Mouse (Mus musculus) heart, embryonic 12.5 days (tissue): ENCODE results near the gene Eif2b3. TPM values are rescaled to one million over a fixed set of nuclear protein-coding genes. Genes with fewer than 3 reads are reported as not detected.

Experiments used
- ATAC-seq: fragments of 200-750 bp; cut with Nextera tagmentation; 2 replicates; pipeline ENCODE4 v1.8.0; 2017; ENCODE audit warnings: moderate TSS enrichment, moderate library complexity; ENCODE audit not compliant: insufficient number of reproducible peaks, low FRiP score
- H3K27ac ChIP-seq: fragments of 300-500 bp; sonication (generic); 2 replicates; pipeline ENCODE4 v1.5.1; 2016; ENCODE audit warnings: mild to moderate bottlenecking, moderate library complexity; ENCODE audit not compliant: poor library complexity, severe bottlenecking
- H3K27me3 ChIP-seq: fragments of 300-500 bp; sonication (generic); replicated peaks from 2 replicates; pipeline ENCODE4 v1.6.1; 2016; ENCODE audit warnings: mild to moderate bottlenecking, moderate library complexity
- H3K36me3 ChIP-seq: fragments of 300-500 bp; sonication (generic); 2 replicates; pipeline ENCODE4 v1.6.1; 2016; ENCODE audit warnings: mild to moderate bottlenecking, moderate library complexity
- H3K4me1 ChIP-seq: fragments of 300-500 bp; sonication (generic); replicated peaks from 2 replicates; pipeline ENCODE4 v1.6.1; 2016; ENCODE audit warnings: mild to moderate bottlenecking
- H3K4me2 ChIP-seq: fragments of 300-500 bp; sonication (generic); 2 replicates; pipeline ENCODE4 v1.6.1; 2016; ENCODE audit warnings: mild to moderate bottlenecking, moderate library complexity
- H3K4me3 ChIP-seq: fragments of 300-500 bp; sonication (generic); 2 replicates; pipeline ENCODE4 v1.5.1; 2016; ENCODE audit warnings: mild to moderate bottlenecking
- H3K9ac ChIP-seq: fragments of 300-500 bp; sonication (generic); 2 replicates; pipeline ENCODE4 v1.6.1; 2016; ENCODE audit warnings: mild to moderate bottlenecking, moderate library complexity
- H3K9me3 ChIP-seq: fragments of 300-500 bp; sonication (generic); replicated peaks from 2 replicates; pipeline ENCODE4 v1.6.1; 2016; ENCODE audit warnings: mild to moderate bottlenecking, moderate library complexity
- WGBS: fragments of 180-500 bp; shearing (Covaris S2); methylation state at CpG from one replicate; pipeline ENCODE4 v1.1.7; 2016; 5-methylcytosine and 5-hydroxymethylcytosine counted together
- polyA plus RNA-seq: library from polyadenylated mRNA; unstranded; fragments of >200 nt; fragmentation: Nextera tagmentation; extraction: Ambion mirVana; gene quantifications from 2 replicates; pipeline ENCODE4 v1.2.1, GENCODE M21; 2016

The Eif2b3 gene
- polyA plus RNA-seq, 1 experiment from 2014 or later: 29.2 TPM

DNA sequence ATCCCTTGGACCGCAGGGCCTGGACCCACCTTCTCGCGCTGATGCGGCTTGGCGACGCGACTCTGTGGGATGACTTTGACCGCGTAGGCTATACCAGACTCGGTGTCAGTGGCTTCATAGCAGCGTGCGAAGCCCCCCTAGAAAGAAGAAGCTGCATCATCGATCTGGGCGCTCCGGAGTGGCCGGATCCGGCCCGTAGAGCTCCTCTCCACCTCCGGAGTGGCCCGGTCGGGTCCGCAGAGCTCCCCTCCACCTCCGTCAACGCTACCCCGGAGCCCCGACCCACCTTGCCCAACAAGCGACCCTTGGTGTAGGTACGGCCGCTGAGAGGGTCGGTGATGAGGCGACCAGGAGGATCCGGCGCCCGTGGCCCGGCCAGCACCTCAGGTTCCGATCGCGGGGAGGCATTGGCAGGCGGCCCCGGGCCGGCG is 114.2 kb downstream of the Eif2b3 start:
- peak overlapping the region; percentile 80 for H3K9ac ChIP-seq
- no peaks in the 10 kb centered on the region for H3K9me3 ChIP-seq
- H3K4me2 ChIP-seq: peak overlapping the region; percentile 94
- H3K4me1 ChIP-seq: peaks cover 15% of the 10 kb centered on the region
- H3K4me3 ChIP-seq: peak overlapping the region; percentile 77
- H3K36me3 ChIP-seq: peaks cover 9% of the 10 kb centered on the region
- peak; percentile 36 for ATAC-seq
- H3K27me3 ChIP-seq: peaks cover 29% of the 10 kb centered on the region
- no peak overlapping the region for H3K27ac ChIP-seq
- WGBS: under 1% methylated on average over 42 of the region's 42 CpGs

- H3K9ac ChIP-seq: peak within 1 kb of the TSS; percentile 80
- peaks cover 29% of the 10 kb centered on the region for H3K27me3 ChIP-seq
- ATAC-seq: peak; percentile 89
- H3K4me2 ChIP-seq: peak within 1 kb of the TSS; percentile 94
- no peaks in the 10 kb centered on the region for H3K9me3 ChIP-seq
- peaks cover 15% of the 10 kb centered on the region for H3K4me1 ChIP-seq
- 2% methylated on average over 44 of the region's 48 CpGs for WGBS
- H3K4me3 ChIP-seq: peak within 1 kb of the TSS; percentile 77
- H3K27ac ChIP-seq: no peak within 1 kb of the TSS
- 0 out of 2 replicates have a peak, but pooled peaks cover 2% of the 10 kb centered on the region for H3K36me3 ChIP-seq
Observed at GRCm38 (mm10) chr4:117133817-117134600, 114.8 kb downstream of the Eif2b3 start, which contains the start of gene Plk3. Gene Plk3 (minus strand): TSS chr4:117133963.

GRCm38 (mm10) chr4:117134601-117134995 is 115.4 kb downstream of the Eif2b3 start:
- H3K27me3 ChIP-seq: peaks cover 29% of the 10 kb centered on the region
- 24% methylated on average over 2 of the region's 2 CpGs for WGBS
- no peak overlapping the region for H3K27ac ChIP-seq

DNA sequence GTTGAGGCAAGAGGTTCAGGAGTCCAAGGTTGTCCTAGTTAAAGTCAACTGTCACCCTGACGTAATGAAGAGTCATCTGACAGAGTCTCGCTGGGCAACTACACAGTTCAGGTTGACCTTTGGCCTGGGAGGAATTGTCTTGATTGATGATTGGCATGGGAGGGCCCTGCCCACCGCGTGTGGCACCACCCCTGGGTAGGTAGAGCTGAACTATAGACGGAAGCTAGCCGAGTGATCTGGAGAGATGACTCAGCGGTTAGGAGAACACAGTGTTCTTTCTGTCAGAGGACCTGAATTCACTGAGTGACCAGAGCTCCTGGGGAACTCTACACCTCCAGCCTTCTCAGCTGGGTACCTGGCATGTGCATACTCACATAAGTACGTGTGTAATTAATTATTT is 116.8 kb downstream of the Eif2b3 start:
- 28% methylated on average over 8 of the region's 8 CpGs for WGBS
- peaks cover 15% of the 10 kb centered on the region for H3K4me1 ChIP-seq

More at GRCm38 (mm10) chr4:117134601-117134995, 115.4 kb downstream of the Eif2b3 start:
- Histone ChIP-seq H3K4me2 (peak overlapping the region; percentile 94), H3K9me3 (no peaks in the 10 kb centered on the region), H3K4me3 (no peak overlapping the region), H3K9ac (0 out of 2 replicates have a peak overlapping the region, but pooled peaks have one; percentile 80), H3K36me3 (no peaks in the 10 kb centered on the region), H3K4me1 (peaks cover 15% of the 10 kb centered on the region)
- ATAC-seq: no peak

More for the DNA sequence above, 116.8 kb downstream of the Eif2b3 start:
- Histone ChIP-seq H3K9ac (no peak overlapping the region), H3K36me3 (no peaks in the 10 kb centered on the region), H3K4me3 (no peak overlapping the region), H3K9me3 (no peaks in the 10 kb centered on the region), H3K27ac (no peak overlapping the region), H3K4me2 (no peak overlapping the region), H3K27me3 (peaks cover 20% of the 10 kb centered on the region)
- ATAC-seq: peak; percentile 43

Other genes starting within 250 kb of the Eif2b3 start
- gene Toe1, start 211.8 kb upstream of the Eif2b3 start, polyA plus RNA-seq: 19.1 and 22.8 TPM in 2 replicates
- gene Mutyh, start 211.7 kb upstream of the Eif2b3 start, polyA plus RNA-seq: 10.7 and 11.6 TPM in 2 replicates
- 0.66 and 0.74 TPM in 2 replicates for gene Hpdl, start 197.7 kb upstream of the Eif2b3 start, polyA plus RNA-seq
- 0.50 and 0.79 TPM in 2 replicates for gene Zswim5, start 142.0 kb upstream of the Eif2b3 start, polyA plus RNA-seq
- 90.9 and 92.2 TPM in 2 replicates for gene Urod, start 25.0 kb upstream of the Eif2b3 start, polyA plus RNA-seq
- gene Hectd3, start 24.1 kb upstream of the Eif2b3 start, polyA plus RNA-seq: 6.8 and 8.0 TPM in 2 replicates
- 2.6 and 2.7 TPM in 2 replicates for gene Ptch2, start 76.7 kb downstream of the Eif2b3 start, polyA plus RNA-seq
- 3.3 and 3.5 TPM in 2 replicates for gene Btbd19, start 106.3 kb downstream of the Eif2b3 start, polyA plus RNA-seq
- not detected in 2 replicates for gene Tctex1d4, start 107.4 kb downstream of the Eif2b3 start, polyA plus RNA-seq
- gene Plk3, start 114.6 kb downstream of the Eif2b3 start, polyA plus RNA-seq: 2.6 TPM in 2 replicates
- gene Rps8, start 136.8 kb downstream of the Eif2b3 start, polyA plus RNA-seq: 612 and 621 TPM in 2 replicates
- gene Kif2c, start 163.2 kb downstream of the Eif2b3 start, polyA plus RNA-seq: 51.8 and 53.4 TPM in 2 replicates
- gene Tmem53, start 232.5 kb downstream of the Eif2b3 start, polyA plus RNA-seq: 18.2 and 19.6 TPM in 2 replicates
- gene Armh1, start 232.7 kb downstream of the Eif2b3 start, polyA plus RNA-seq: 0.37 and 0.70 TPM in 2 replicates